Mouse (Mus musculus) lung, adult 2 months (tissue): ENCODE results near the gene Cfap20.

Experiments used
- CTCF ChIP-seq: fragments of 200-500 bp; IDR thresholded peaks from 2 replicates; pipeline ENCODE4 v1.5.1; 2011; ENCODE audit warnings: mild to moderate bottlenecking, low read length, control low read depth; ENCODE audit not compliant: insufficient read depth
- POLR2A ChIP-seq: fragments of 200-500 bp; IDR thresholded peaks from 2 replicates; pipeline ENCODE4 v1.6.1; 2011; ENCODE audit warnings: low read depth, mild to moderate bottlenecking, control low read depth, low read length, borderline replicate concordance; ENCODE audit errors: extremely low read depth

GRCm38 (mm10) chr8:95466543-95466942 is 31.9 kb upstream of the Cfap20 start:
- TF ChIP-seq CTCF (no peak), POLR2A (no peak)
